Mouse (Mus musculus): ENCODE results near the gene Dnah12.

GRCm38 (mm10) chr14:26934891-26935290 is 241.8 kb downstream of the Dnah12 start:
- TF ChIP-seq CTCF (IDR thresholded peaks at IDR 0.05; ENCODE audit: low read depth, low read length) (no peak), POLR2A (IDR thresholded peaks at IDR 0.05; ENCODE audit: insufficient read depth, low read length) (no peak), EP300 (IDR thresholded peaks at IDR 0.05; ENCODE audit: insufficient read depth, low read depth, low read length) (no peak)

Data from ES-Bruce4 (cell line).